Mouse (Mus musculus) left cerebral cortex, adult 6 months (tissue): ENCODE measurements around the gene Thap3. TPM values are rescaled to one million over a fixed set of nuclear protein-coding genes. Genes with fewer than 3 reads are reported as not detected.

ENCODE experiments used
- long read RNA-seq, 2 experiments: library from polyadenylated mRNA; unstranded; transcript quantifications; one replicate each; pipeline ENCODE4 v2.0.0; 2019 to 2020
- polyA plus RNA-seq: library from polyadenylated mRNA; unstranded; fragments of <200 nt; fragmentation: Nextera tagmentation; gene quantifications from 2 replicates; pipeline ENCODE4 v1.2.3, GENCODE M21; 2021

The Thap3 gene
- 18.2 and 24.9 TPM in 2 replicates for polyA plus RNA-seq
- long read RNA-seq, experiment 1, transcript Thap3-201 (4 exons, 1,124 nt) = major isoform, 29 of 31 reads
- long read RNA-seq, experiment 1, partial matches to known transcripts = 0 of 31 reads
- long read RNA-seq, experiment 1, other reads (novel, unspliced or antisense) = 2 of 31 reads
- long read RNA-seq, experiment 2, transcript Thap3-201 (4 exons, 1,124 nt) = major isoform, 22 of 24 reads
- long read RNA-seq, experiment 2, partial matches to known transcripts = 2 of 24 reads
- long read RNA-seq, experiment 2, other reads (novel, unspliced or antisense) = 0 of 24 reads

GRCm38 (mm10) chr4:151988342-151989109 lies at the start of gene Thap3:
Thap3 (minus strand) TSS chr4:151988997.

GRCm38 (mm10) chr4:152038225-152038984 lies 49.6 kb upstream of the Thap3 start, which contains the start of gene Tas1r1:
Tas1r1 (minus strand) TSS chr4:152038568.

GRCm38 (mm10) chr4:152027524-152027923 lies 38.7 kb upstream of the Thap3 start, which contains the start of gene Zbtb48:
Zbtb48 (minus strand) TSS chr4:152027671.

GRCm38 (mm10) chr4:152008622-152009075 lies 19.9 kb upstream of the Thap3 start, which contains the start of gene Klhl21:
Klhl21 (plus strand) TSS chr4:152008803.

GRCm38 (mm10) chr4:151996173-151996950 lies 7.6 kb upstream of the Thap3 start, which contains the start of gene Phf13:
Phf13 (minus strand) TSS chr4:151996258.

GRCm38 (mm10) chr4:151933505-151934214 lies 55.1 kb downstream of the Thap3 start, which contains the start of gene Dnajc11:
Dnajc11 (plus strand) TSS chr4:151933691.

Other genes with a start within 250 kb of the Thap3 start
- 121 and 188 TPM in 2 replicates for gene Camta1, start 127.1 kb downstream of the Thap3 start, polyA plus RNA-seq
- gene Dnajc11, start 55.3 kb downstream of the Thap3 start, polyA plus RNA-seq = 31.5 and 39.2 TPM in 2 replicates
- gene Phf13, start 7.3 kb upstream of the Thap3 start, polyA plus RNA-seq = 5.4 and 8.9 TPM in 2 replicates
- 4.2 and 9.0 TPM in 2 replicates for gene Klhl21, start 19.8 kb upstream of the Thap3 start, polyA plus RNA-seq
- gene Zbtb48, start 38.7 kb upstream of the Thap3 start, polyA plus RNA-seq = 6.2 and 6.5 TPM in 2 replicates
- gene Tas1r1, start 49.6 kb upstream of the Thap3 start, polyA plus RNA-seq = 0.11 and 0.15 TPM in 2 replicates
- gene Nol9, start 50.3 kb upstream of the Thap3 start, polyA plus RNA-seq = 5.2 and 9.1 TPM in 2 replicates
- 10.1 and 17.7 TPM in 2 replicates for gene Plekhg5, start 83.5 kb upstream of the Thap3 start, polyA plus RNA-seq
- gene Tnfrsf25, start 126.9 kb upstream of the Thap3 start, polyA plus RNA-seq = 0.10 and 0.37 TPM in 2 replicates
- 0.93 and 2.0 TPM in 2 replicates for gene Espn, start 163.4 kb upstream of the Thap3 start, polyA plus RNA-seq
- gene Hes2, start 169.9 kb upstream of the Thap3 start, polyA plus RNA-seq = not detected in 2 replicates
- gene Acot7, start 189.1 kb upstream of the Thap3 start, polyA plus RNA-seq = 310 and 366 TPM in 2 replicates